Mouse (Mus musculus): ENCODE data around the gene Ssb.
A peak's percentile ranks its signal among the peaks of the same experiment; 100 is the strongest.
"Not testable (repeated sequence)": the region's sequence is repeated elsewhere in the genome, so short reads cannot be mapped to it uniquely, and the experiment has no call there.

Gene Ssb

DNA sequence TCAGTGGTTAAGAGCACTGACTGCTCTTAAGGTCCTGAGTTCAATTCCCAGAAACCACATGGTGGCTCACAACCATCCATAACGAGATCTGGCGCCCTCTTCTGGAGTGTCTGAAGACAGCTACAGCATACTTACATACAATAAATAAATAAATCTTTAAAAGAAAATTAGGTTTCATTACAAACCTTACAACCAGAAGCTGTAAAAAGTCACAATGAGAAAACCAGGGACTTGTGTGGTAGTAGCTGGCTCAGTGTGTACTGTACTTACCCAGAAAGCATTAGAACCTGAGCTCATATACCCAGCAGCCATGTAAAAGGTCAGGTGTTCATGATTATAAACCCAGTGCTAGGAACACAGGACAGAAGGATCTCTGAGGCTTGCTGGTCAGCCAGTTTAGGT is 22.6 kb downstream of the Ssb start:
- no peak for DNase-seq

DNA sequence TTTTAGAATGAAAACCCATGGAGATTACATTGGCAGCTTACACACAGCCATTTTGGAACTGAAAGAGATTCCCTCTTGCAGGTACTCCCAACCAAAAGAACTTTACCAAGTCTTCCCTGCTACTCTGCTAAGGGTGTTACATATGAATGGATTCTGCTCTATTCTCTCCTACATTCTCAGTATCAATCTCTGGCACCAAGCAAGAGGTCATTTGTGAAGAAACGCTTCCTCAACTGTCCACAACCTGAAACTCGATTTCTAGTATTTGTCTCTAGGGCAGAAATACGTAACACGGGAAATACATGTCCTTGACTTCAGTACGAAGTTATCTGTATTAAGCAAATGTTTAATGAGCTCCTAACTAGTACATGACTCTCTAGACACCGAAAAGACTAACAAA is 23.2 kb downstream of the Ssb start:
- DNase-seq: no peak

DNA sequence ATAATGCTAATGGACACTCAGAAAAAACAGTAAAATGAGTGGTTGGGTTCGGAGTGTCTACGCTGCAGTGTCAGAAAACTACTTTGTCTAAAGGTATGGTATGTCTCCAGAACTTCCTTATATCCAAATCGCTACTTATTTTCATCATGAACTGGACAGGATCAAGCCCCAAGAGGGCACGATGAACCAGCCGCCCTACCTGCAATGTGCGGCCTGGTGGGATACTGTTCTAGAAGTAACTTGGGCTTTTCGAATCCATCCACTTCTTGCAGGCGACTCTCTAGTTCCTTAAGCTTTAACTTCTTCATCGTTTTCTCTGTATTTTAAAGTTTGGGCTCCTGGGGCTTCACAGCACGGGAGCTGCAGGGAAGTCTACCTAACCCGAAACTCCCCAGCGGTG is 23.7 kb downstream of the Ssb start:
- DNase-seq: no peak

DNA sequence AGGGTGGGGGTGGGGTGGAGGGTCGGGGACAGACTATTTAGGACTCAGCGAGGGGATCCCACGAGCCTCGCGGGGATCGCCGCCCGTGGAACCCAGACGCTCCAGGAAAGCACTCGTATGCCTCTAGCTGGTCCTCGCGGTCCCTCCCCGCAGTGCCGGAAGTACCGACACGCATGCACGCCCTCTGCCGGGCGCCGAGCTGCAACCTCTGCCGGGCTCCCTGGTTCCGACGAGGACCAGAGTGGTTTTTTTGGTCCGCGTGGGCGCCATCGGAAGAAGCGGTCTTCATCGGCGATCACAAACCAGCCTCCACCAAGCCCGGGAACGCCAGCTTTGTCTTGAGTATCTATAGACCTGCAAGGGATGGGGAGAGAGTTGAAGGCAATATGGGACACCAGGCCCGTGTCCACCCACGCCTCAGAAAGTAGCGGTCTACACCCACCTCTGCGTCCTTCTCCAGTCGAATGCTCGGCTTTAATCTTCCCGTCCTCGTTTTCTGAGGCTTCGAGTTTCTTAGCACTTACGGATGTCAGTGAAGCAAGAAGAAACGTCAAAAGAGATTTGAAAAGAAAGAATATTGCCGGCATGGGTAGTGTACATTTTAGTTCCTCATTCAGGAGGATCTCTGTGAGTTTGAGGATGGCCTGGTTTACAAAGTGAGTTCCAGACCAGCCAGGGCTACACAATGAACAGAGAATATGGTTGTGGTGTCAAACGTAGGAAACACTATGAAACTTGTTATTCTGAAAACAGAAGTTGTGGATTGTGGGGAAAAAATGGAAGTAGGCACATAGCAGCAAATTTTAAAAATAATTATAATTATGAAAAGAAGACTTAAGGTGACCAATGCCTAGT is 24.3 kb downstream of the Ssb start, which contains the start of gene Mettl5:
TSS of gene Mettl5 (minus strand) at position 165 of the 855 bp plus-strand sequence.
- peak; percentile 88 for DNase-seq

DNA sequence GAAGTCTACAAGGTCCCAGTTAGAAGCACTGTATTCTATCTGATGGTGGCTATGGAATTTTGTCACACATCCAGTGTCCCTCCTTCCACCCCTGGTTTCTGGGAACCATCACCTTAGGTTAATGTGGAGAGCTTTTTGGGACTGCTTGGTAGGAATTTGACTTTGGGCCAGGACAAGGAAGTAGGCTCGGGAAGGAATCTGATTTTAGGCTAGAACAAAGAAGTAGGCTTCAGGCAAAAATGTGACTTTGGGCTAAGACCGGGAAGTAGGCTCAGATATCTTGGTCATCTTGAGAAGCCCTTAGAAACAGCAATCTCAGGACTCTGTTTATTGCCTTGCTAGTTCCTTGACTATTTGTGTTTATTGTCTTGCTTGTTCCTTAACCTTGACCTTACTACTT is 27.6 kb downstream of the Ssb start:
- no peak for DNase-seq

DNA sequence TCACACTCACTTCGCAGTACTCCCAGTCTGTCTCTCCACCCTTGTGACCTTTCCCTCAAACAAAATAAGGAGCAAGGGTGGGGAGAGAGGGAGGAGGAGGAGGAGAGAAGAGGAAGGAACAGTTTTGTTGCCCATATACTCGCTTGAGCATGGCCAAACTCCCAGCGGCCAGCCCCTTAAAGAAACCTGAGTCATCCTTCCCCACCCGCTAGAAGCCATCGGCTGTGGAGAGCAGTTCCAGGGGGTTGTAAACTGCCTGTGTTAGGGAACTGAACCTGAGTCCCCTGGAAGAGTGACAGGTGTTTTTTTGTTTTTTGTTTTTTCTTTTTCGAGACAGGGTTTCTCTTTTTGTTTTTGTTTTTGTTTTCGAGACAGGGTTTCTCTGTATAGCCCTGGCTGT is 29.5 kb downstream of the Ssb start:
- no peak for DNase-seq

DNA sequence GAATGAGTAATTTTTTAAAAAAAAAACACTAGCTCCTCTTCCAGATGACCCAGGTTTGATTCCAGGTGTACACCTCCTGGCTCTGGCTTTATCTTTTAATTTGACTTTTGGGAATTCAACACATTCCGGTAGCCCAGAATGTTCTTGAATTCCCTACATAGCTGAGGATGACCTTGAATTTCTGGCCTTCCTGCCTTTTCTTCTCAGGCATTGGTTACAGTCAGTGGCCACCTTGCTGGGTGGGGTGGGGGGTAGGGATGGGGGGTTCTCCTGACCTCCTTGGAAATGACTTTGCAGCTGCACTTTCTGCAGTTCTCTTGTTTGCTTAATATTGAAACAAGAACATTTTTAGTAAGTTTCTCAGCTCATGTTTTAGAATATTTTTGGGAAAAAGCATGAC is 31.8 kb downstream of the Ssb start:
- no peak for DNase-seq

DNA sequence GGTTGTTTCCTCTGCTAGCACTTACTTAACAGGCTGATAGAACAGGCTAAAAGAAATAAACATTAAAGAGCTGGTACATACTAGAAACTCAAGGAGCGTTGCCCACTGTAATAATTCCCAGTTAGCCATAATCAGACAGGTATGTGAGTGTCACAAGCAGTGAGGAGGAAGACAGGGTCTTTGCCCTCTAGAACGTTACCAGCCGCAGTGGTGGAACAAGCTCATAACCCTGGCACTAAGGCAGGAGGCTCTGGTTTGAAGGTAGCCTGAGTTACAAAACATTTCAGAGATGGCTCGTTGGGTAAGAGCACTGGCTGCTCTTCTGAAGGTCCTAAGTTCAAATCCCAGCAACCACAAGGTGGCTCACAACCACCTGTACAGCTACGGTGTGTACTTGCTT is 32.5 kb downstream of the Ssb start:
- no peak for DNase-seq

DNA sequence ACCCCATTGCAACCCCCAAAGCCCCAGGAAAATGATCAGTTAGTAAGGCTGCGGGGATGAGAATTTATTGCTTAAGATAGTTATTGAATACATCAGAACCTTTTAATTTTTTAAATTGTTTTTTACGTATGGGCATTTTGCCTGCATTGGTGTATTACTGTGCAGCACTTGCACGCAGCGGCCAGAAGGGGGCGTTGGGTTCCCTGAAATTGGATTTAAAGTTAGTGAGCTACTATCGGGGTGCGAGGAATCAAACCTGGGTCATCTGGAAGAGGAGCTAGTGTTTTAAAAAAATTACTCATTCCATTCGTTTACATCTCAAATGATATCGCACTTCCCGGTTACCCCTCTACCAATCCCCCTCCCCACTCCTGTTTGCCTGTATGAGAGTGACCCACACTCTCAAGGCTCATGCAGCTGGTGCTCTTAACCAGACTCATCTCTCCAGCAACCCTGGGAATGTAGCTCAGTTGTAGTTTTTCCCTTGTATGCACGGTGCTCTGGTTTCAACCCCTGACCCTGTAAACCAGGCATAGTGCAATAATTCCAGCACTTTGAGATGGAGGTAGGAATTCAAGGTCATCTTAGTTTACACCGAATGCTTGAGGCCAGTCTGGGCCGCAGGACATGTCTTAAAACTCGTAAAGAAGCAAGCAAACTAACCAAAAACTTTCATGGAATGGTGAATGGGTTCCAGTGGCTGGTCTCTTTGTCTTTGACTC is 34.3 kb downstream of the Ssb start:
- no peak for DNase-seq

DNA sequence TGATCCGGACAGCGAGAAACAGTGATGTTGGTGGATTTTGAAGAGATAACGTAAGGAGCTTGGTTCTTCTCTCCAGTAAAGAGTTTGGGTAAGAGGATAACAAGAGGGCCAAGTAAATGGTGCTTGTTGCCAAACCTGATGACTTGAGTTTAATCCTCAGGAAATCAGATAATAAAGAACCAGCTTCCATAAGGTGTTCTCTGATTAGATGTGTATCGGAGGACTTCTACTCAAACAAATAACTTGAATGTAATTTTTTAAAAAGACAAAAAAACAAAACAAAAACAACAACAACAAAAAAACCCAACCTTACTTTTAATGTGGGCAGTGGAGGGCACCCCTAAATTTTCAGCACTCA is 34.8 kb downstream of the Ssb start:
- DNase-seq: no peak

DNA sequence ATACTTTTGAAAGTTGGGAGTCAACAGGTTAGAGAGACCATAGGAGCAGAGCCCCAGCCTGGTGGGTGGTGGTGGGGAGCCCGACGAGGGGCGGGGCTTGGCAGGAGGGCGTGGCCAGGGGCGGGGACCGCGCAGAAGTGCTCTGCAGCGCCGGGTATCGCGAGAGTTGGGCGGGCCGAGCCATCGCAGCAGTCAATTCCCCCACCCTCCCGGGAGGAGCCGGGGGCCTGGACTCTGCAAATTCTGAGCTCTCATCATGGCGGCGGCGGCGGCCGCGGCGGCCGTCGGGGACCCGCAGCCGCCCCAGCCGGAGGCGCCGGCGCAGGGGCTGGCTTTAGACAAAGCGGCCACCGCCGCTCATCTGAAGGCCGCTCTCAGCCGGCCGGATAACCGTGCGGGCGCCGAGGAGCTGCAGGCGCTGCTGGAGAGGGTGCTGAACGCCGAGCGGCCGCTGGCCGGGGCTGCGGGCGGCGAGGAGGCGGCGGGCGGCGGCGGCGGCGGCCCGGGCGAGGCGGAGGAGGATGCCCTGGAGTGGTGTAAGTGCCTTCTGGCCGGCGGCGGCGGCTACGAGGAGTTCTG is 35.8 kb downstream of the Ssb start, which contains the start of gene Ubr3:
TSS of gene Ubr3 (plus strand) at position 208 of the 579 bp plus-strand sequence.
- peak; percentile 97 for DNase-seq

DNA sequence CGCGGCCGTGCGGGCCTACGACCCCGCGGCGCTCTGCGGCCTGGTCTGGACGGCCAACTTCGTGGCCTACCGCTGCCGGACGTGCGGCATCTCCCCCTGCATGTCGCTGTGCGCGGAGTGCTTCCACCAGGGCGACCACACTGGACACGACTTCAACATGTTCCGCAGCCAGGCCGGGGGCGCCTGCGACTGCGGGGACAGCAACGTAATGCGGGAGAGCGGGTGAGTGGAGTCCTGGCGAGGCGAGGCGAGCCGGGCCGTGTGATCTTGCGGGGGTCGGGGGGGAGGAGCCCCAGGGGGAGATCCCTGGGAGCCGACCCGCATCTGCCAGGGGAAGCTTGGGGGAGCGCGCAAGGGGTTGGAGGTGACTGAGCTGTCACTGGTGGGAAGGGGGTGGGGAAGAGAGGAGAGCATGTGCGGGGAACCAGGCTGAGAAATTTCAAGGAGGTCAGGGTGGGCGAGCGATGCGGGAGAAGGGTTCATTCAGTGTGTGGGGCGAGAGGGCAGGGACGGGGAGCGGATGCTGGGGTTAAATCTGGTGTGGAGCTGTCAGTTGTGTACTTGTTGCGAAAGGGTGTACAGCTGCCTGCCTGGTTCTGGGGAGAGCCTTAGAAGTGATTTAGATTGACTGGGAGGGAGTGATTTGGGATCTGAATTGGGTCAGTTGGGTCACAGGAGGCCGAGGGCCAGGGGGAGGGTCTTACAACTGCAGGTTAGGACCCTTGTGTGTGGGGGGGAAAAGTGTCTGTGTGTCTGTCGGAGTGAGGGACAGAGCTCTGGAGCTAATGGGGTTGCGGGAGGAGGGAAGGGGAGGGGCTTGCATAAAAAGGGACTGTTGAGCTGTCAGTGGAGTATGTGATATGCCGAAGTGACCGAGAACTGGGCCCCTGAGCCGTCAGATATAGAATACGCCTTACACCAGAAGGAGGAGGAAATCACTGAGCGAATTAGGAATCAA is 36.5 kb downstream of the Ssb start:
- peak; percentile 38 for DNase-seq

DNA sequence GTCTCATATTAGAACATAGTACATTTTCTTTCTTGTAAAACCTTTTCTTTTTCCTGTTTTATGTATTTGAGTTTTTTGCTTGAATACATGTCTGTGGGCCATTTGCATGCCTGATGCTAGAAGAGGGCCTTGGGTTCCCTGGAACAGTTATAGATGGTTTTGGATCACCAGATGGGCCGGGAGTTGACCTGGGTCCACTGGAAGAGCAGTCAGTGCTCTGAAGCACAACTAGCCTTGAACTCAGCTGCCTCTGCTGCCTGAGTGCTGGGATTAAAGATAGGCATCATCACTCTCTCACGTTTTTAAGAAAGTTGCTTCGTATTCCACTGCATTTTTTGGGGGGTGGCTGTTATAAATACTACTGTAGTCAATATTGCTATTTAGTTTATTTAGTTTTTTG is 42.2 kb downstream of the Ssb start:
- DNase-seq: no peak

DNA sequence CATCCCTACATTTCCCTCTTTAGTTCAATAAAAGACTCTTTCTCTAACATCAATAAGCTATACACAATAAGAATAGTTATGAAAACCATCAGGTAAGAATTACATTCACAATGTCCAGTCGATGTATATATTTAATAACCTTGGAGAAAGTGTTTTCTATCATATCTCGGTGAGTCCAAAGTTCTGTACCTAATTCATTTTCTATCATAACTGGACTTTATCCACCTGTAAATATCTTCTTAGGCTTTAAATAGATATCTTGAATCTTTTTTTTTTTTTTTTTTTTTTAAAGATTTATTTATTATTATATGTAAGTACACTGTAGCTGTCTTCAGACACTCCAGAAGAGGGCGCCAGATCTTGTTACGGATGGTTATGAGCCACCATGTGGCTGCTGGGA is 46.0 kb downstream of the Ssb start:
- not testable (repeated sequence) for DNase-seq

DNA sequence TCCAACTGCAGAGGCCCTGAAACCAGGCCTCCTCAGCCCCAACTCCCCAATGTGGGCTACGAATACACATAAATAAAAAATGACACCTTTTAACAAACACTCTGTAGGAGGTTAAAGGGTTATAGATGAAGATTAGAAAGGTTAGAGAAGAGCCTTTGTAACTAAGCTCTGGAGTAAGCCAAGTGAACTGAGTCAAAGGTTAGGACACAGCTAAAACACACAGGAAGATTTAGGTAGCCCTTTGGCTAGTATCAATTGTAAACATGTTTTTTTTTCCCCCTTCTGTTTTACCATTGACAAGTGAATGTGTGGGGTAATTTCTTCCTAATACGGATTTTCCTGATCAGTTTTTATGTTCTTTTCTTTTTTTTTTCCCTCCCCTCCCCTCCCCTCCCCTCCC is 51.4 kb downstream of the Ssb start:
- no peak for DNase-seq

DNA sequence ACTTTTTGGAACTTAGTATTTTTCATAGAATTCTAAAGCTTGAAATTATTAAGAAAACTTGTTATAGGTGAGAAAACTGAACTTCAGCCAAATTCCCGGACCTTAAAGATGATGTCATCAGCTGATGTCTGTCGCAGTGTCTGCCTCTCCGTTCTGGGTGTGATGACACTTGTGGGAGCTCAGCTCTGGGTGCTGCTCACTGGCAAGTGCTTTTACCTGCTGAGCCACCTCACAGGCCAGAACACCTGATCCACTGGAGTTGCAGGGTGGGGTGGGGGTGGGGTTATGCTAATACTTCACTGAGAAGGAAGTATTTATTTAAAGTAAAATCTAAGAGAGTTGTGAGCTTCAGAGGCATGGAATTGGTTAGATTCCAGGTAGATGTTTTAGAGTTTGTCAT is 55.9 kb downstream of the Ssb start:
- no peak for DNase-seq

All from right cerebral cortex, postnatal 25 days (tissue).